Mouse (Mus musculus) ovary, adult 10 weeks (tissue): ENCODE data around the gene Vmn1r31. TPM values are rescaled to one million over a fixed set of nuclear protein-coding genes. Genes with fewer than 3 reads are reported as not detected.

ENCODE experiments used
- polyA plus RNA-seq: library from polyadenylated mRNA; stranded (reverse); fragments of 350-450 nt; fragmentation: Illumina TruSeq; extraction: RNeasy Lipid Tissue Mini Kit (QIAGEN cat#74804); gene quantifications from one replicate; pipeline ENCODE4 v1.2.3, GENCODE M21; 2014

Vmn1r31 gene
- not detected for polyA plus RNA-seq

DNA sequence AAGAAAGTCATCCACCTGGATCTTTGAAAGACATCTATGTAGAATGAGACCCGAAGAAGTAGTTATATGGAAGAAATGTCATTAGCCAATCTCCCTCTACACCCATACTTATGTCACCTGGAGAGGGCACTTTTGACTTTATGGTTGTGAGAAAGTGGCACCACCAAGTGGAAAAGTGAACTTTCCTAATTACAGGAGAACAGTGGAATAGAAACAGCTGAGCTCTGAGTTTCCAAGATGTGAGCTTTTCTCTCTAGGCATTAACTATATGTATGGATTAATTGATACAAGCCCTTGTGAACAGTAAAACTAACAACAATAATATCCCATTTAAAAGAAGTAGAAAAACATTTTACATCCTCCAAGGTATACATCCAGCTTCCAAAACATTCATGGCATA, at the start of gene Vmn1r31:
TSS of gene Vmn1r31 (minus strand) at position 101 of the 400 bp plus-strand sequence.

GRCm38 (mm10) chr6:58443285-58443684, 31.8 kb downstream of the Vmn1r31 start, which contains the start of gene Vmn1r30:
Gene Vmn1r30, minus strand, starts transcription at chr6:58443385.

Other genes starting within 250 kb of the Vmn1r31 start
- gene Vmn1r28, start 213.3 kb downstream of the Vmn1r31 start, polyA plus RNA-seq = not detected
- gene Vmn1r29, start 173.8 kb downstream of the Vmn1r31 start, polyA plus RNA-seq = not detected
- not detected for gene Vmn1r30, start 31.9 kb downstream of the Vmn1r31 start, polyA plus RNA-seq
- 86.1 TPM for gene Abcg2, start 109.2 kb upstream of the Vmn1r31 start, polyA plus RNA-seq